Mouse (Mus musculus) granulocyte monocyte progenitor cell, adult 5-6 weeks (primary cell): ENCODE data around the gene Dpysl4. TPM values are rescaled to one million over a fixed set of nuclear protein-coding genes. Genes with fewer than 3 reads are reported as not detected.

Experiments
- ATAC-seq: replicated peaks from 2 replicates; pipeline ENCODE4 v1.8.0; 2016; ENCODE audit warnings: mild to moderate bottlenecking, moderate TSS enrichment, inconsistent platforms; ENCODE audit not compliant: poor library complexity, severe bottlenecking
- total RNA-seq, 2 experiments: library from RNA; stranded (forward) in 1 of 2; stranded (reverse) in 1 of 2; fragments of 200-712, 200-1000 nt in 1 of 2; fragments of >200 nt in 1 of 2; fragmentation: Nextera tagmentation in 1 of 2; gene quantifications; 2 replicates each; pipeline ENCODE4 v1.2.3; 2014 to 2017

The Dpysl4 gene
- total RNA-seq (2014; fragmentation: Nextera tagmentation) (not detected in 2 replicates), total RNA-seq (2017) (not detected in 2 replicates)

- ATAC-seq: no peak
Observed at GRCm38 (mm10) chr7:139085629-139086194, at the start of gene Dpysl4. Gene Dpysl4, plus strand, starts transcription at chr7:139086001.

GRCm38 (mm10) chr7:139063406-139063805 is 22.4 kb upstream of the Dpysl4 start:
- ATAC-seq: peak; percentile 58

GRCm38 (mm10) chr7:139068182-139068623 is 17.6 kb upstream of the Dpysl4 start:
- peak; percentile 81 for ATAC-seq

GRCm38 (mm10) chr7:139074189-139074588 is 11.6 kb upstream of the Dpysl4 start:
- no peak for ATAC-seq

GRCm38 (mm10) chr7:139075054-139075794 is 10.6 kb upstream of the Dpysl4 start:
- no peak for ATAC-seq

GRCm38 (mm10) chr7:139077283-139077682 is 8.5 kb upstream of the Dpysl4 start:
- no peak for ATAC-seq

GRCm38 (mm10) chr7:139078181-139078580 is 7.6 kb upstream of the Dpysl4 start:
- ATAC-seq: no peak

GRCm38 (mm10) chr7:139079141-139079540 is 6.7 kb upstream of the Dpysl4 start:
- no peak for ATAC-seq

- ATAC-seq: no peak
Observed at GRCm38 (mm10) chr7:139080714-139081113, 5.1 kb upstream of the Dpysl4 start.

GRCm38 (mm10) chr7:139081158-139081557 is 4.6 kb upstream of the Dpysl4 start:
- no peak for ATAC-seq

- no peak for ATAC-seq
Observed at GRCm38 (mm10) chr7:139082281-139082680, 3.5 kb upstream of the Dpysl4 start.

- ATAC-seq: no peak
Observed at GRCm38 (mm10) chr7:139084316-139084715, 1.5 kb upstream of the Dpysl4 start.

- no peak for ATAC-seq
Observed at GRCm38 (mm10) chr7:139086195-139087158, 676 bp downstream of the Dpysl4 start.

GRCm38 (mm10) chr7:139087801-139088200 is 2.0 kb downstream of the Dpysl4 start:
- ATAC-seq: no peak

GRCm38 (mm10) chr7:139089892-139090874 is 4.4 kb downstream of the Dpysl4 start:
- ATAC-seq: no peak

- ATAC-seq: no peak
Observed at GRCm38 (mm10) chr7:139091681-139092080, 5.9 kb downstream of the Dpysl4 start.

GRCm38 (mm10) chr7:139092676-139093075 is 6.9 kb downstream of the Dpysl4 start:
- ATAC-seq: no peak

GRCm38 (mm10) chr7:139093124-139093523 is 7.3 kb downstream of the Dpysl4 start:
- ATAC-seq: no peak

GRCm38 (mm10) chr7:139093781-139094180 is 8.0 kb downstream of the Dpysl4 start:
- ATAC-seq: no peak

- no peak for ATAC-seq
Observed at GRCm38 (mm10) chr7:139094761-139095160, 9.0 kb downstream of the Dpysl4 start.
